Mouse (Mus musculus): Measurements from ENCODE around the gene Paxbp1. TPM values are rescaled to one million over a fixed set of nuclear protein-coding genes. Genes with fewer than 3 reads are reported as not detected.

Paxbp1 gene
- polyA plus RNA-seq (2014; fragmentation: Nextera tagmentation; extraction: Ambion mirVana), result 93.0 and 109 TPM in 2 replicates

DNA sequence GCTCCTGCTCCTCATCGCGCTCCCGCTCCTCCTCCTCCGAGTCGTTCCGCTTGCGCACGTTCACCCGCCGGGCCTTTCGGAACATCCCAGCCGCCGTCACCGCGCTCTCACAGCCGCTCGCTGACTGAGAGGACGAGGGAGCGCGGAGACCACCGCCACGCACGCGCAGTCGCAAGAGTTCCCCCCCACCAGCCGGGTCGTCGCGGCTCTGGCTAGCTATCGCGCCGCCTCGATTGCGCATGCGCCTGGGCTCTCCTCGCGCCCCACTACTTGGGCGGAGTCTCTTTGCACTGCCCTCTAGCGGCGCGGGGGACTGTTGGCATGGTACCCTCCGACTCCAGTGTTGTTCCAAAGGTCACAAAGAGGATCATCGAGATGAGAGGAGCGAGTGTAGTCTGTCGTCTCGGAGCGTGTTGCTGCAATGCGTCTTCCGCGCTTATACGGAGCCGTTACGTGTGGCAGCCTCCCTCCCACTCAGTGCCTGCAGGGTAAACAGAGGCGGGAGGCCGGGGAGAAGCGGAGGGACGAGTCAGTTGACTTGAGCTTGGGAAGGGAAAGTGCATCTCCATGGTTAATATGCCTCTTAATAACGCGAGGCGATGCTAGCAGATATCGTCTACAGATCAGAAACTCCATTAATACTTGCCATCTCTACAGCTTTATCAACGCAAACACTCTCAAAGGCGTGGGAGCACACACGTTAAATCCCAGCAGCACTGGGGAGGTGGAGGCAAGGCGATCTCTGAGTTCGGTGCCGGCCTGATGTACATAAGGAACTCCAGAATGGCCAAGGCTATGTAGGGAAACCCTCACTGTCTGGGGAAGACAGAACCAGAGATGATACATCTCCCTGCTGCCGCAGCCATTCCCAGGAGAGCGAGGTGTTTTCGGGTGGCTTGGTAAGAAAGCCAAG lies at the start of gene Paxbp1:
Gene Paxbp1 (minus strand): TSS at position 274 of the 913 bp plus-strand sequence.
- Histone ChIP-seq H3K4me3 (ENCODE audit: low read depth, low read length) (peak within 1 kb of the TSS; percentile 98), H3K4me2 (ENCODE audit: low read depth, low read length, severe bottlenecking) (peak within 1 kb of the TSS; percentile 74), H3K27me3 (ENCODE audit: control insufficient read depth, insufficient read depth, low read length) (no peaks in the 10 kb centered on the region), H3K36me3 (ENCODE audit: control insufficient read depth, insufficient read depth, low read length) (no peaks in the 10 kb centered on the region; the same call in 1 of the 2 replicates), H3K4me1 (replicated peaks; ENCODE audit: control insufficient read depth, insufficient read depth, low read length) (peaks cover 2% of the 10 kb centered on the region; the same call in 1 of the 2 replicates), H3K27ac (ENCODE audit: low read depth, low read length) (peak within 1 kb of the TSS; percentile 94), H3K9ac (ENCODE audit: low read length) (peak within 1 kb of the TSS; percentile 94), H3K9me3 (ENCODE audit: control insufficient read depth, low read length) (no peaks in the 10 kb centered on the region)
- WGBS, result 2% methylated on average over 70 of the region's 70 CpGs
- ATAC-seq (replicated peaks; ENCODE audit: low FRiP score) (peak; percentile 98), DNase-seq (ENCODE audit: low spot score) (peak; percentile 100)

DNA sequence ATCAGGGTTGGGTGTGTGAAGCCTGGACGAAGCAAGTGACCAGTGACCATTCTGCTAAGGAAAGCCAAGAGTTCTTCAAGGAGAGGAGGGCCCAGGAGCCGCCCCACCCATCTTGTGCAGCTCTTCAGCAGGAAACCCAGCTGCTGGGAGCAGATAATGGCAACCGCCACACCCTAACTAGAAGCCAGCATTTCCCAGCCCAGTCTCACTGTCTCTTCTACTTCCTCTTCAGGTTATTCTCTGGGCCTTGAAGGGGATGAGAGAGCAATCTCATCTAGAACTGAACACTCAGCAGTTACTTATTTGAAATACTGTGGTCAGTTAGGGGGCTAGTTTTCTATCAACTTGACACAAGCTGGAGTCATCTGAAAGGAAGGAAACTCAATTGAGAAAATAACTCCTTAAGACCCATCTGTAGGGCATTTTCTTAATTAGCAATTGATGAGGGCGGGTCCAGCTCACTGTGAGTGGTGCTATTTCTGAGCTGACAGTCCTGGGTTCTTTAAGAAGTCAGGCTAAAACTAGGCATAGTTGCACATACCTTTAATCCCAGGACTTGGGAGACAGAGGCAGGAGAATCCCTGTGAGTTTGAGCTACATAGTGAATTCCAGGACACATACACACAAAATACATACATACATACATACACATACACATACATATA lies 42.4 kb upstream of the Paxbp1 start:
- 74% methylated on average over 4 of the region's 4 CpGs for WGBS
- Histone ChIP-seq H3K4me1 (replicated peaks; ENCODE audit: control insufficient read depth, insufficient read depth, low read length) (no peaks in the 10 kb centered on the region; the same call in 1 of the 2 replicates), H3K27me3 (ENCODE audit: control insufficient read depth, insufficient read depth, low read length) (peaks cover 2% of the 10 kb centered on the region; the same call in 1 of the 2 replicates), H3K9ac (ENCODE audit: low read length) (no peak overlapping the region), H3K4me3 (ENCODE audit: low read depth, low read length) (no peak overlapping the region), H3K4me2 (ENCODE audit: low read depth, low read length, severe bottlenecking) (no peak overlapping the region), H3K9me3 (ENCODE audit: control insufficient read depth, low read length) (no peaks in the 10 kb centered on the region), H3K27ac (ENCODE audit: low read depth, low read length) (no peak overlapping the region), H3K36me3 (ENCODE audit: control insufficient read depth, insufficient read depth, low read length) (no peaks in the 10 kb centered on the region)
- ATAC-seq (replicated peaks; ENCODE audit: low FRiP score) (no peak), DNase-seq (ENCODE audit: low spot score) (no peak)

GRCm38 (mm10) chr16:91085239-91085825 lies 41.0 kb upstream of the Paxbp1 start:
- no peak for ATAC-seq (replicated peaks; ENCODE audit: low FRiP score)
- Histone ChIP-seq H3K36me3 (ENCODE audit: control insufficient read depth, insufficient read depth, low read length) (no peaks in the 10 kb centered on the region), H3K9ac (ENCODE audit: low read length) (no peak overlapping the region), H3K4me2 (ENCODE audit: low read depth, low read length, severe bottlenecking) (no peak overlapping the region), H3K9me3 (ENCODE audit: control insufficient read depth, low read length) (no peaks in the 10 kb centered on the region), H3K4me1 (replicated peaks; ENCODE audit: control insufficient read depth, insufficient read depth, low read length) (no peaks in the 10 kb centered on the region; the same call in 1 of the 2 replicates), H3K27ac (ENCODE audit: low read depth, low read length) (no peak overlapping the region), H3K4me3 (ENCODE audit: low read depth, low read length) (no peak overlapping the region), H3K27me3 (ENCODE audit: control insufficient read depth, insufficient read depth, low read length) (peaks cover 2% of the 10 kb centered on the region; the same call in 1 of the 2 replicates)
- WGBS, result 75% methylated on average over 17 of the region's 17 CpGs
- DNase-seq (ENCODE audit: low spot score), result no peak

- Histone ChIP-seq H3K4me3 (ENCODE audit: low read depth, low read length) (no peak overlapping the region), H3K4me1 (replicated peaks; ENCODE audit: control insufficient read depth, insufficient read depth, low read length) (no peaks in the 10 kb centered on the region; the same call in 1 of the 2 replicates), H3K4me2 (ENCODE audit: low read depth, low read length, severe bottlenecking) (no peak overlapping the region), H3K36me3 (ENCODE audit: control insufficient read depth, insufficient read depth, low read length) (no peaks in the 10 kb centered on the region), H3K9me3 (ENCODE audit: control insufficient read depth, low read length) (no peaks in the 10 kb centered on the region), H3K27ac (ENCODE audit: low read depth, low read length) (no peak overlapping the region), H3K9ac (ENCODE audit: low read length) (no peak overlapping the region), H3K27me3 (ENCODE audit: control insufficient read depth, insufficient read depth, low read length) (peaks cover 2% of the 10 kb centered on the region; the same call in 1 of the 2 replicates)
- 94% methylated on average over 21 of the region's 21 CpGs for WGBS
- DNase-seq (ENCODE audit: low spot score), result no peak
- ATAC-seq (replicated peaks; ENCODE audit: low FRiP score), result no peak
Observed at GRCm38 (mm10) chr16:91084307-91085238, 40.2 kb upstream of the Paxbp1 start.

- H3K9ac ChIP-seq (ENCODE audit: low read length), result no peak overlapping the region
- H3K36me3 ChIP-seq (ENCODE audit: control insufficient read depth, insufficient read depth, low read length), result no peaks in the 10 kb centered on the region
- DNase-seq (ENCODE audit: low spot score) (no peak), ATAC-seq (replicated peaks; ENCODE audit: low FRiP score) (no peak)
- no peak overlapping the region for H3K4me2 ChIP-seq (ENCODE audit: low read depth, low read length, severe bottlenecking)
- H3K4me3 ChIP-seq (ENCODE audit: low read depth, low read length), result no peak overlapping the region
- peaks cover 2% of the 10 kb centered on the region; the same call in 1 of the 2 replicates for H3K27me3 ChIP-seq (ENCODE audit: control insufficient read depth, insufficient read depth, low read length)
- H3K4me1 ChIP-seq (replicated peaks; ENCODE audit: control insufficient read depth, insufficient read depth, low read length), result no peaks in the 10 kb centered on the region; the same call in 1 of the 2 replicates
- 72% methylated on average over 4 of the region's 4 CpGs for WGBS
- H3K9me3 ChIP-seq (ENCODE audit: control insufficient read depth, low read length), result no peaks in the 10 kb centered on the region; the same call in 1 of the 2 replicates
- H3K27ac ChIP-seq (ENCODE audit: low read depth, low read length), result no peak overlapping the region
Observed at GRCm38 (mm10) chr16:91083002-91083646, 38.8 kb upstream of the Paxbp1 start.

- H3K4me1 ChIP-seq (replicated peaks; ENCODE audit: control insufficient read depth, insufficient read depth, low read length), result no peaks in the 10 kb centered on the region; the same call in 1 of the 2 replicates
- H3K9me3 ChIP-seq (ENCODE audit: control insufficient read depth, low read length), result no peaks in the 10 kb centered on the region; the same call in 1 of the 2 replicates
- no peak overlapping the region for H3K27ac ChIP-seq (ENCODE audit: low read depth, low read length)
- no peak overlapping the region for H3K4me2 ChIP-seq (ENCODE audit: low read depth, low read length, severe bottlenecking)
- H3K9ac ChIP-seq (ENCODE audit: low read length), result no peak overlapping the region
- WGBS, result 20% methylated on average over 11 of the region's 12 CpGs
- H3K27me3 ChIP-seq (ENCODE audit: control insufficient read depth, insufficient read depth, low read length), result peaks cover 2% of the 10 kb centered on the region; the same call in 1 of the 2 replicates
- DNase-seq (ENCODE audit: low spot score) (peak; percentile 81), ATAC-seq (replicated peaks; ENCODE audit: low FRiP score) (peak; percentile 70)
- no peak overlapping the region for H3K4me3 ChIP-seq (ENCODE audit: low read depth, low read length)
- no peaks in the 10 kb centered on the region for H3K36me3 ChIP-seq (ENCODE audit: control insufficient read depth, insufficient read depth, low read length)
Observed at GRCm38 (mm10) chr16:91081508-91081907, 37.2 kb upstream of the Paxbp1 start.

GRCm38 (mm10) chr16:91076180-91076579 lies 31.8 kb upstream of the Paxbp1 start:
- H3K4me1 ChIP-seq (replicated peaks; ENCODE audit: control insufficient read depth, insufficient read depth, low read length), result no peaks in the 10 kb centered on the region
- no peak overlapping the region for H3K4me3 ChIP-seq (ENCODE audit: low read depth, low read length)
- no peaks in the 10 kb centered on the region for H3K36me3 ChIP-seq (ENCODE audit: control insufficient read depth, insufficient read depth, low read length)
- DNase-seq (ENCODE audit: low spot score), result no peak
- no peaks in the 10 kb centered on the region; the same call in 1 of the 2 replicates for H3K9me3 ChIP-seq (ENCODE audit: control insufficient read depth, low read length)
- no peak overlapping the region for H3K27ac ChIP-seq (ENCODE audit: low read depth, low read length)
- ATAC-seq (replicated peaks; ENCODE audit: low FRiP score), result no peak
- H3K4me2 ChIP-seq (ENCODE audit: low read depth, low read length, severe bottlenecking), result no peak overlapping the region
- no peak overlapping the region for H3K9ac ChIP-seq (ENCODE audit: low read length)
- H3K27me3 ChIP-seq (ENCODE audit: control insufficient read depth, insufficient read depth, low read length), result no peaks in the 10 kb centered on the region
- WGBS, result 78% methylated on average over 5 of the region's 5 CpGs
